Mouse (Mus musculus): ENCODE data around the gene Mlxip.

Mlxip gene

GRCm38 (mm10) chr5:123436071-123436779, 41.6 kb downstream of the Mlxip start:
- DNase-seq: peak; percentile 58

GRCm38 (mm10) chr5:123436780-123437175, 42.2 kb downstream of the Mlxip start:
- DNase-seq: peak; percentile 70

GRCm38 (mm10) chr5:123438381-123438780, 43.8 kb downstream of the Mlxip start:
- no peak for DNase-seq

- no peak for DNase-seq
These were observed 44.7 kb downstream of the Mlxip start for GRCm38 (mm10) chr5:123439312-123439711.

- DNase-seq: peak; percentile 52
These were observed 45.3 kb downstream of the Mlxip start for GRCm38 (mm10) chr5:123439941-123440340.

- no peak for DNase-seq
These were observed 46.1 kb downstream of the Mlxip start for GRCm38 (mm10) chr5:123440664-123441063.

- no peak for DNase-seq
These were observed 47.7 kb downstream of the Mlxip start for GRCm38 (mm10) chr5:123442283-123442682.

- DNase-seq: peak; percentile 80
These were observed 49.5 kb downstream of the Mlxip start for GRCm38 (mm10) chr5:123444069-123444468.

- no peak for DNase-seq
These were observed 50.3 kb downstream of the Mlxip start for GRCm38 (mm10) chr5:123444849-123445334.

GRCm38 (mm10) chr5:123451886-123452285, 57.3 kb downstream of the Mlxip start:
- no peak for DNase-seq

- no peak for DNase-seq
These were observed 66.8 kb downstream of the Mlxip start for GRCm38 (mm10) chr5:123461420-123461819.

- DNase-seq: no peak
These were observed 70.0 kb downstream of the Mlxip start for GRCm38 (mm10) chr5:123464638-123465037.

- DNase-seq: no peak
These were observed 76.3 kb downstream of the Mlxip start for GRCm38 (mm10) chr5:123470784-123471400.

- DNase-seq: no peak
These were observed 79.2 kb downstream of the Mlxip start for GRCm38 (mm10) chr5:123473817-123474216.

- no peak for DNase-seq
These were observed 93.2 kb downstream of the Mlxip start for GRCm38 (mm10) chr5:123487659-123488395.

GRCm38 (mm10) chr5:123489112-123489785, 94.7 kb downstream of the Mlxip start, which contains the start of the genes Lrrc43 and Il31:
Lrrc43 (plus strand) TSS chr5:123489305.
Il31 (minus strand) TSS chr5:123489489.
- no peak for DNase-seq

- DNase-seq: no peak
These were observed 95.3 kb downstream of the Mlxip start for GRCm38 (mm10) chr5:123489935-123490334.

- peak; percentile 41 for DNase-seq
These were observed 105.1 kb downstream of the Mlxip start for GRCm38 (mm10) chr5:123499717-123500116.

GRCm38 (mm10) chr5:123501973-123502372, 107.4 kb downstream of the Mlxip start:
- no peak for DNase-seq
